Mouse (Mus musculus): ENCODE data around the gene Car5a. TPM values are rescaled to one million over a fixed set of nuclear protein-coding genes. Genes with fewer than 3 reads are reported as not detected.

The Car5a gene
- total RNA-seq (2021) = not detected

DNA sequence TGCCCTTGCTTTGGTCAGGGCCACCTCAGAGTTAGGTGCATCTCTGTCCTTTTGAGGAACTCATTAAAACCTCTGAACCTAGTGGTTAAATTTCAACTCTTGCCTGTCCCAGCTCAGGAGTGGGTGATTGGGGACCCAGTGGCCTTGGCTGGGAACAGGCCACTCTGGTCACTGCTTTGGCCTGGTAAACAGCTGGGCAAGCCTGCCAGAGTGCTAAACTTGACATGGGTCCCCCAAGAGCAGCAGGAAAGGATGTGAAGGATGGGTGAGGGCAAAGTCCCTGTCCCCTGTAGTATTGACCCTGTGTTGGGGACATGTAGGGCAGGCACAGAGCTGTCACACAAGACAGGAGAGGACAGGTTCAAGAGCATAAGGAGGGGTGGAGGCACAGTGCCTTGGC is at the start of gene Car5a:
TSS of gene Car5a (minus strand) at position 74 of the 400 bp plus-strand sequence.
- intact Hi-C loops (cut with DNase I) = no loop called here
- DNase-seq (ENCODE audit: low spot score in 2 of 2) = no peak

DNA sequence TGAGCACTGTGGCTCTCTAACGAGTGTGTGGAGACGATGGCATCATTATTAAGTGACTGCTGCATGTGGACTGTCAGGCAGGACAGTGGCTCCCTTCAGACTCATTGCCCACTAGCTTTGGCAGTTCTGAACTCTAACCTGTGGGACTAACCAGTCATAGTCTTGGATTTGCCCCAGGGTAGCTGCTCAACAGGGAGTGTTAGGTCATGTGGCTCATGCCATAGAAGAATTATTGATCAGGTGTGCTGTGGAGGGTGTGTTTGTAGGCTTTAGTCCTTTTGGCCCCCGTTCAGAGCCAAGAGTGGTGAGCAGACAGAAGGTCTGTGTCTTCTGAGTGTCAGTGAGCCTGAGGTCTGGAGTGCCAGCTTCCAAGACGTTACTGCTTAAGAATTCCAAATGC is 48.2 kb upstream of the Car5a start:
- intact Hi-C loops (cut with DNase I) = no loop called here
- DNase-seq (ENCODE audit: low spot score in 2 of 2) = no peak

DNA sequence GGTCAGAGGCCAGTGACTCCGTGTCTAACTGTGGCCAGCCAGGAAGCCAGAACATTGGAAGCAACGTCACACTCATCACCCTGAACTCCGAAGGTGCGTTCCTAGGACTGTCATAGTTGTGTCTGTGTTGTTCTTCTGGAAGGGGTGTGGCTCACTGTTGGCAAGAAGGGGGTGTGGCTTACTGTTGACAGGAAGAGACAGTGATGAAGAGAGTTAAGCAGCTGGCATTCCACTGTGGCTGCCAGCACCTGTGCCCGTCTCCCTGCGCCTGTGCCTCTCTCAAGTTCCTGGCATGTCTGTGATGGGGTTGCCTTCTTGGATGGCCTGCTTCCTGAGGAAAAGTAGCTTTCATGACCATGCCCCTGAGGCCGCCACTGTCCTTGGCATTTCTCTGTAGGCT is 46.9 kb upstream of the Car5a start:
- intact Hi-C loops (cut with DNase I) = no loop called here
- DNase-seq (ENCODE audit: low spot score in 2 of 2) = no peak

DNA sequence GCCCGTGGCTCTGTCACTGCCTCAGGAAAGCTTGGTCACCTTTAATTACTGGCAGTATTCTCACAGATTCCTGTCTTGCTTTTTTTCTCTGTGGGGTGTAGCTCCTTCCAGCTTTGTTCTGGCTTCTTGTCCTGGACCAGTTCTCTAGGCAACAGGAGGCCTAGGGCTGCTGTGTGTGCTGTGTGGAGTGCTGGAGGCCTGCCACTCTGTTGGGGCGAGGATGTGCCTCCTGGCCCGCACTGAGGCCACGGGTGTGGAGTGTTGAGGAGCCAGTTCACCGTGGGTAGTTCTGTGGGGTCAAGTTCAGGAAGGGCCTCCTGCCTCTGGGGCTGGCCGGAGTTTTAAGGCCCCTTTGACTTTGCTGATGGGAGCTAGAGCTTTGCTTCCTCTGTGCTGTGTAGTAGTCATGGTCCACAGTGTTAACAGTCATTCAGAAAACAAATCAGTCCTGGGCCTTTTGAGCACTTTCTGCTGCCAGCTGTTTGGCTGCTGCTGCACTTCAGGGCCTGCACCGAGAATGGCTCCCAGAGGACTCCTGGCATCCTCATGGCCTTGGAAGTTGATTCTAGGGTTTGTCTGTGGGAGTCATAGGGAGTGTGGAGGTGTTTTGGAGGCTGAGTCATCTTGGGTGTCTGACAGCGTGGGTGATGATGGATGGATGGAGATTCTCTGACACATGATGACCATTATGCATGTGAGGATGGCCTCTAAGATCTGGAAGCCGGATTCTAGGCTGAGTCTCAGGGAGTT is 46.0 kb upstream of the Car5a start:
- intact Hi-C loops (cut with DNase I) = no loop called here

DNA sequence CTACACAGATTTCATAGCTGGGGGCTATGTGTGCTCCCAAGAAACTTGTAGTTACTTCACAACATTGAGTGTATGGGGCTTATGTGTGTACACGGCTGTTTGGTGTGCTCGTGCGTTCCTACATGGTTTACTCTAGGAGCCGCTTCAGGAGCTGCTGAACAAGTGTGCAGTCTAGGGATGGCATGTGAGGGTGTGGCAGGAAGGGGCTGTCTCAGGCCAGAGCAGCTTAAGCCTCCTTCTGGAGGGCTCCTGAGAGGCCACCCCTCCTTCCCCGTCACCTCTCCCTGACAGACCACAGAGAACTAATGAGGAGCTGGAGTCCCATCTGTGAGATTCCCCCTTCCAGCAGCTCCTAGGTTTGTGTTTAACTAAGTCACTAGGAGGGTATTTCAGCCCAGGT is 43.2 kb upstream of the Car5a start:
- DNase-seq (ENCODE audit: low spot score in 2 of 2) = no peak
- intact Hi-C loops (cut with DNase I) = no loop called here

More for the DNA sequence above, 46.0 kb upstream of the Car5a start:
- no peak for DNase-seq (ENCODE audit: low spot score in 2 of 2)

DNA sequence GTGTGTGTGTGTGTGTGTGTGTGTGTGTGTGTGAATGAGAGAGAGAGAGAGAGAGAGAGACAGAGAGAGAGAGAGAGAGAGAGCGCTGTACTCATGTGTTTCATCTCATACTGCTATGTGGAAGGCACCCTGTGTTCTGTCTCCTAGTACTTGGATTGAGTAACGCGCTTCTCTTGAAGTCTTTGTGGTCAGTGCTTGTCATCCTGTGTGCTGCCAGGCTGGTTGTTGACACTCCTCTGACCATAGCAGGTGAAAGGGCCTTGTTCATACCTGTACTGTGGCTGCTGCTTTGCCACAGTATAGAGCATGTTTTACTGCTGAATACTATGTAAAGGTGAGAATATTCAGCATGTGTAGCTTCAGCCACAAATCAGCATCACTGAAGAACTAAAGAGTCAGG is 41.0 kb upstream of the Car5a start:
- DNase-seq (ENCODE audit: low spot score in 2 of 2) = no peak
- intact Hi-C loops (cut with DNase I) = no loop called here

DNA sequence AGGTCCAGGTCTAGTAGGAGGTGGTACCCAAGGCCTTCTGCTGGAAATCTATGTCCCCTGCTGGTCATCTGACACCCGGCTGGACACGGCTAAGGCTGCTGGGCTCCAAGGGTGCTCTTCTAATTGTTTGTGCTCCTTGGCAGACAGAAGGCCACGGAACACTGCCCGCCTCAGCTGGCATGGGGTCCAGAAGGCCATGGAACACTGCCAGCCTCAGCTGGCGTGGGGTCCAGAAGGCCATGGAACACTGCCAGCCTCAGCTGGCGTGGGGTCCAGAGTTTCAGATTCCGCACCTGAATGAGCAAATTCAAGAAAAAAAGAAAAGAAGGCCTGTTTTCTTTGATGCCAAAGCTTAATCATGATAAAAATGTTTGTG is 36.8 kb upstream of the Car5a start:
- no peak for DNase-seq (ENCODE audit: low spot score in 2 of 2)
- intact Hi-C loops (cut with DNase I) = no loop called here

DNA sequence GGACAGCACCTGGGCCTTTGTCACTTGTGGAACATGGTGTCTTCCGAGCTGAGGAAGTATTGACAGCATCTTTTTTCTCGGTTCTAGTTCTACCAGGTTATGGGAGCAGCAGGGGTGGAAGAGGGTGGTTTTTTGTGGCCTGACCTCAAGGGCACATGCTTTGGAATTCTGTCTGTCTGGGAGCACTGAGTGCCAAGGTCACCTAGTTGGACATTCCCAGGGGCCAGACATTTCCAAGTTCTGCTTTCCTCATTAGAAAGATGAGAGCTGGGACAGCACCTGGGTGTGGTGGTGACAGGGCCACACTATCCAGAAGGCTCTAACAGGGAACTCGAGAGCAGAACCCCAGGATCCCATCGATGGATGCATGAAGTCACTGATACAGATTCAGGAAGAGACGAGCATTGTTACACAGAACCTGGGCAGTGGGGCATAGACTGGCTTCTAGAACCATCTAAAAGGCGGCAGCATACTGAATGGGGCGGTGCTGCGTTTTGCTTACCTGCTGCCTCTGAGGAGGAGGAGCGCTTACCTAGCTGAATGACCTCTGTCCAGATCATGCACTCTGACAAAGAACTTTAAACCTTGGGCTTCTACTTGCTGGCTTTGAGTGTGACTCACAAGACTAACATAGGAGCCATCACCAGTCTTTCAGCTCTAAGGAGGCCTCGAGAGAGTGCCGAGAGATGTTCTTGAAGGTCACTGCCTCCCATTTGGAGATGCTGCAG is 36.3 kb upstream of the Car5a start:
- intact Hi-C loops (cut with DNase I) = no loop called here
- DNase-seq (ENCODE audit: low spot score in 2 of 2) = no peak

- intact Hi-C loops (cut with DNase I) = loop anchor here (5.0 kb wide), 2 partner anchors 254 to 354 kb away; no protein-coding TSS in a partner anchor
- DNase-seq (ENCODE audit: low spot score in 2 of 2) = no peak
These were observed 34.0 kb upstream of the Car5a start for GRCm38 (mm10) chr8:121978670-121979069.

DNA sequence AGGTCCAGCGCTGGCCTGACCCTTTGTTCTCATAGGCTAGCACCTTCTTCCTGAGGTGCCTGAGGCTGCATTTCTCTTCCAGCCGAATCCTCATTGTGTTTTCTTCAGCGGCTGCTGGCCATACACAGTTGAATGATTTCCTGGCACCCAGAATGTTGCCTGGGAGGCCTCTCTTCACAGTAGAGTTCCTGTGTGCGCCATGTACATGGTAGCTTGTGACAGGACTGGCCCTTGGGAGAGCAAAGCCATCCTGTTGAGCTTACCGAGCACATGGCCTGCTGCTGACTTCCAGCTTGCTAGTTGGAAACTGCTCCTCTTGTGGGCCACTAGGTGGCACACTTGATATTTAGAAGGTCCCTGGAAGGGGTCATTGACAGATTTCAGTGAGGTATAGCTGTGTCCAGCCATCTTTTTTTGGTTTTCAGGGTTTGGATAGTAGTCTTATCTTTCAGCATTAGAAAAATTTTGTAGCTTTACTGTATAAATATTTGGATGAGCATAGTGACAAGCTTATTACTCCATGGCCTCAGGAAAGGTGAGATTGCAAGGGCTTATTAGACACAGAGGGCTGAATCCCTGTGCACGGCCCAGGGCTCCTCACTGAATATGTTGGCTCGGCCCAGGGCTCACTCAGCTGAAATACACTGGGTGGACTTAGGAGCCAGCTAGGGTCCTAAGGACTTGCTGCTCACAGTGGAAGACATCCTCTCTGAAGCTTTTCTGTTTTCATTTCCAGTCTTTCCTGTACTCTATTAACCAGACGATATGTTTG is 33.3 kb upstream of the Car5a start:
- intact Hi-C loops (cut with DNase I) = loop anchor here (2.0 to 5.0 kb wide), 3 partner anchors 254 to 354 kb away; no protein-coding TSS in a partner anchor
- no peak for DNase-seq (ENCODE audit: low spot score in 2 of 2)

- intact Hi-C loops (cut with DNase I) = no loop called here
These were observed 29.2 kb upstream of the Car5a start for GRCm38 (mm10) chr8:121973906-121974305.

DNA sequence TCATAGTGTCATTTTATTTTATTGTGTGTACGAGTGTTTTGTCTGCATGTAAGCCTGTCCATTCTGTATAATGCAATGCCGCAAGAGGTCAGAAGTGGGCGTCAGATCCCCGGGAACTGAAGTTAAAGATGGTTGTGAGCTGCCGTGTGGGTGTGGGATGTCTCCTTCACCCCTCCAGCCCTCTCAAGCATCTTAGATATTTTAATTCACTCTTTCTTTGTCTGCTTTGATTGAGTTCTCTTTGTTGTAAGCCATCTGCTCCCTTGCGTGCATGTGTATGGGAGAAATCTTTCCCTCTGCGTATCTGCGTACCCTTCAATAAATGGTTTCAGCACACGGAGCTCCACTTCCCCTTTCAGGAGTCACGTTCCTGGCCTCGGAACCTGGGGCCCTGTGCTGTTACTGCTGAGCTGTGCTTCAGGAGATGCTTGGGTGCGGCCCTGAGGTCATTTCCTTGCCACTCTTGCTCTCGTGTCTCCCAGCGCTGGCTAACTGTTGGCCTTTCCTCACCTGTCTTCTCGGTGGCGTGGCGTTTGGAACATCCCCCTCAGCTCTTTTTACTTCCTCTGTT is 26.9 kb upstream of the Car5a start:
- DNase-seq (ENCODE audit: low spot score in 2 of 2) = no peak
- intact Hi-C loops (cut with DNase I) = no loop called here

More at GRCm38 (mm10) chr8:121973906-121974305, 29.2 kb upstream of the Car5a start:
- DNase-seq (ENCODE audit: low spot score in 2 of 2) = no peak

- intact Hi-C loops (cut with DNase I) = no loop called here
- no peak for DNase-seq (ENCODE audit: low spot score in 2 of 2)
These were observed 25.5 kb upstream of the Car5a start for GRCm38 (mm10) chr8:121970225-121970624.

GRCm38 (mm10) chr8:121968542-121968941 is 23.8 kb upstream of the Car5a start:
- no peak for DNase-seq (ENCODE audit: low spot score in 2 of 2)
- intact Hi-C loops (cut with DNase I) = no loop called here

- intact Hi-C loops (cut with DNase I) = no loop called here
These were observed 23.3 kb upstream of the Car5a start for GRCm38 (mm10) chr8:121967977-121968376.

DNA sequence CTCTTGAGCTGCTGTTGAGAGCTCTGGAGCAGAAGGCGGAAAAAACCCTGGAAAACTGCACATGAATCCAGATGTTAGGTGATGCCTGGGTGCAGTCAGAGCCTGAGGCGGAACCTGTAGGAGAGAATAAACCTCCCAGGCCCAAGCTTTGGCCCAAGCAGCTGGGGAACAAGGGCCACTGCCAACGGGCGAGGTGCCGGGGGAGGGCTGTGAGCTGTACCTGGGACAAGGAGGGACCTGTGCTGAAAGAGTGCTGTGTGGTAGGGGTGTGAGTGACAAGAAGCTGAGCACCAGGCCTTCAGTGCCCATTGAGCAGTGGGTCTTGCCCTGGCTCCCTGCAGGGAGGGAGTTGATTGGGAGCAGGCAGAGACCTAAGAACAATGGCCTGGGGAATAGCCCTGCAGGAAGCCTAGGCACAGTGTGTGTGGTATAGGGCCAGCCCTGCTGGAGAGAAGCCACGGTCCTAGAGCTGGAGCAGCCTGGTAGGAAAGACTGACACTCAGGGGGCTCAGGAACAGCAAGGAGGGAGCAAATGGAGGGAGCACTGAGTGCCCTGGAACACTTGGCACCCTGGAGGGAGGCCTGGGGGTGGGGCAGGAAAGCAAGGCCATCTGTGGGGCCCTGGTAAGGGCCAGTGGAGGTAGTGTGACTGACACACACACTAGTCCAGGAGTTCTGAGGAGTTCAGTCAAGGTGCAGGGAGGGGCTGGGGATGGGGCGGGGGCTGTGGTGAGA is 22.2 kb upstream of the Car5a start:
- DNase-seq (ENCODE audit: low spot score in 2 of 2) = no peak
- intact Hi-C loops (cut with DNase I) = no loop called here

More at GRCm38 (mm10) chr8:121967977-121968376, 23.3 kb upstream of the Car5a start:
- no peak for DNase-seq (ENCODE audit: low spot score in 2 of 2)

DNA sequence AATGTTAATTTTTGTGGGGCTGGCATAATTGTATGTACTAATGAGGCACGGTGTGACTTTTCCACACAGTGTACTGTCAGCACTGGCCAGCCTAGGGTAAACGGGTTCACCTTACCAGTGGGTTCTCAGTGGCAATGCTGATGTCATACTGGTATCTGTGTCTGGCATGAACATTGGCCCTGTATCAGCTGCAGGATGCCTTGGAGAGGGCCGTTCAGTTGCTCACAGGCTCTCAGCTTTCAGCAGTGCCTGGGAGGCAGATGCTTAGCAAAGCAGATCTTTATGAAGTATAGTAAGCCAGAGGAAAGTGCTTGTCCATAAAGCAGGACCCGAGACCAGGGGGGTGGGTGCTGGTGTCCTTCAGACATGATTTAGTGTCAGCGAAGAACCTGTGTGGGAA is 21.4 kb upstream of the Car5a start:
- intact Hi-C loops (cut with DNase I) = no loop called here
- DNase-seq (ENCODE audit: low spot score in 2 of 2) = no peak

DNA sequence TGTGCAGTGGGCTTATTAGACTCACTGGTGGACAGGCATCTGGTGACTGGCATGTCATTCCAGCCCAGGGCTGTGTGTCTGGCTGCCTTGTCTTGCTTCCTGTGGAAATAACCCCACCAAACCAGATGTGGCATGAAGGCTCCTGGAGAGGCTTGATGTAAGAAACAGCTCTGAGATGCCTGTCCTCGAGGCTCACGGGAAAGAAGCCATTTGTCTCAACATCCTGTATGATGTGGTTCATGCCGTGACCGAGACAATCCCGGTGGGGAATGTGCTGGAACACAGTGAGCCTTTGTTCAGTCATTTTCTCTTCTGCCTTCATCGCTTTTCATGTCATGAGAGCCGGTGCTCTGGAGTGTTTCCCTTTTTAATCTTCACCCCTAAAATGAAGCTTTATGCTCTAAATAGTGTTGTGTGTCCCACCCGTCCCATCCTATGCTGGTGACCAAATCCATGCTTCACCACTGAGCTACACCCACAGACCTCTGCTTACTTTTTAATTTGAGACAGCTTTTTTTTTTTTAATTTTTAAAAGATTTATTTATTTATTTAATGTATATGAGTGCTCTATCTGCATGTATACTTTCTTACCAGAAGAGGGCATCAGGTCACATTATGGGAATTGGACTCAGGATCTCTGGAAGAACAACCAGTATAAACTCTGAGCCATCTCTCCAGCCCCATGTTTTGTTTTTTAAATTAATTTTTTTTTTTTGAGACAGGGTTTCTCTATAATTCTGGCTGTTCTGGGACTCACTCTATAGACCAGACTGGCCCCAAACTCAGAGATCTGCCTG is 20.2 kb upstream of the Car5a start:
- DNase-seq (ENCODE audit: low spot score in 2 of 2) = no peak
- intact Hi-C loops (cut with DNase I) = no loop called here

DNA sequence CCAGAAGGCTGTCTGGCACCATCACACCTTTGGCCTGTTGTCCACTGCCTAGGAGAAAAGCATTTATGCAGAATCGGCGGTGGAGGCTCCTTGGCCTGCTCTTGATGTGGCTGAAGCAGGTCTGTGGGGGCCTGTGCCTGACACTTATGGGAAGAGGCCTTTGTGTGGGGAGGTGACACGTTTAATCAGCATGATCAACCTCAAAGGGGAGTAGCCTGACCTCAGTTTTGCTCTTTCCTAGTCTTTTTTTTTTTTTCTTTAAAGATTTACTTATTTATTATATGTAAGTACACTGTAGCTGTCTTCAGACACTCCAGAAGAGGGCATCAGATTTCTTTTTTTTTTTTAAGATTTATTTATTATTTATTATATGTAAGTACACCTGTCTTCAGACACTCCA is 18.2 kb upstream of the Car5a start:
- intact Hi-C loops (cut with DNase I) = no loop called here

More for the DNA sequence above, 18.2 kb upstream of the Car5a start:
- no peak for DNase-seq (ENCODE audit: low spot score in 2 of 2)

Measured in left cerebral cortex, postnatal 36 days (tissue).